Mouse (Mus musculus): ENCODE data around the gene Abhd4. TPM values are rescaled to one million over a fixed set of nuclear protein-coding genes. Genes with fewer than 3 reads are reported as not detected.

Gene Abhd4
- polyA plus RNA-seq, 1 experiment, result 57.3 TPM

DNA sequence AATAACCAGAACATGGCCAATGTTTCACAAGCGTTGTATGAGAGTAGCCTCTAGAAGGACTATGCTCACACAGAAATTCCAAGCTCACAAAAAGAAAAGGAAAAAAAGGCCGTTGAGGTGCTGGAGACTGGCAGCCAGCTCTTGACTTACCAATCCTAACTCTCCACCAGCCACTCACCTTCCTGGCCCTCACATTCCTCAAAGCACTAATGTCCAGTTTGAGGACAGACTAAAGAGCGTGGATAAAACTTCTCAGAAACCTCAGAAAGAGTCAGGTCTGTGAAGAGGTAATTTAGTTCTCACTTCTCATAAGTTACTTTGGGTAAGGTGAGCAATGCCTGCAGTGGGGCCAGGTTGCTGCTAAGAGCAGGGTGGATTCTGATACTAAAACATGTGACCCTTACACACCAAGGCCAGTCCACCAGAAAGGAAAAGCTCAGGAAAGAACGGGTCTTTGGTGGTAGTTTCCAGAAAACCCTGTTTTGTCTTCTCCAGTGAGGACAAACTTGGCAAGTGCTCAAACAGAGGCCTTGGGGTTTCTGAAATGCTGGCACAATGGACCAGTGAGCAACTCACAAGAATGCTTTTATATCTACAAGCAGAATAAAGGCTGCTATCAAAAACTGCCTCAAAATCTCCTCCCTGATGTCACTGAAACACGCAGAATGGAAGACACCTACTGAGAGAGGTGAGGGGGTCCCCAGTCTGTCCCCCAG, 18.0 kb upstream of the Abhd4 start:
- DNase-seq (ENCODE audit: extremely low spot score in 1 of 2, low spot score in 1 of 2), result no peak

DNA sequence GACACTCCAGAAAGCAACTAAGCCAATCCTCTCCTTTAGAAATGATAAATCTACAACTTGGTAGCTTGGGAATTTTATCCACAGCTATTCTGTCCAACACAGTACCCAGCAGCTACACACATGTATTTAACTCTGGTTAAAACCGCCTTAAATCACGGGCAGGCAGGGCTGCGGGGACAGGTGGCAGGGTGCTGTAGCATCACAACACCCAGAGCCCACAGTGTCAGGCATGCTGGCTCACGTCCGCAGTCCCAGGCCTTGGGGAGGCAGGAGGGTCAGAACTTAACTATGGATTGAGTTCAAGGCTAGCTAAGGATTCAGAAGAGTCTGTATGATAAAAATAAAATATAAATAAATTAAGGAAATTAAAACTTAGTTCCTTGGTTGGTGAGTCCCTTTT, 17.1 kb upstream of the Abhd4 start:
- no peak for DNase-seq (ENCODE audit: extremely low spot score in 1 of 2, low spot score in 1 of 2)

- DNase-seq (ENCODE audit: extremely low spot score in 1 of 2, low spot score in 1 of 2), result peak; percentile 56 to 94
Measured at GRCm38 (mm10) chr14:54239002-54239736, 14.8 kb upstream of the Abhd4 start.

DNA sequence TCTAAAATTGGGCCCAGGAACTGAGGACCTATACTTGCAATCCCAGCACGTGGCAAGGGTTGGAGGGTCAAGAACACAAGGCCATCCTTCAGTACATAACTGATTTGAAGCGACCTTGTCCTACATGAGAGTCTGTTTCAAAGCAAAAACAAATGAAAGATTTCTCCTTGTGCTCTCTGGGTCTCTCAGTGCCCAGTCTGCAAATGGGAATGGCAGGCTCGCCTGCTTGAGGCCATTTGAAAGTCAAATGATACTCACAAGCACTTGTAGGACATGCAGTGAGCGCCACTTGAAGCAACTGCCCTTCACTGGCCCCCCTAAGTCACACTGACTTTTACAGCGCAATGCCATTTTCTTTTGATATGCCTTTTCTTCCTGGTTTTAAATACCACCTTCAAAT, 13.4 kb upstream of the Abhd4 start:
- no peak for DNase-seq (ENCODE audit: extremely low spot score in 1 of 2, low spot score in 1 of 2)

GRCm38 (mm10) chr14:54244183-54244582, 9.8 kb upstream of the Abhd4 start:
- no peak for DNase-seq (ENCODE audit: extremely low spot score in 1 of 2, low spot score in 1 of 2)

- no peak for DNase-seq (ENCODE audit: extremely low spot score in 1 of 2, low spot score in 1 of 2)
Measured at GRCm38 (mm10) chr14:54246232-54246631, 7.8 kb upstream of the Abhd4 start.

DNA sequence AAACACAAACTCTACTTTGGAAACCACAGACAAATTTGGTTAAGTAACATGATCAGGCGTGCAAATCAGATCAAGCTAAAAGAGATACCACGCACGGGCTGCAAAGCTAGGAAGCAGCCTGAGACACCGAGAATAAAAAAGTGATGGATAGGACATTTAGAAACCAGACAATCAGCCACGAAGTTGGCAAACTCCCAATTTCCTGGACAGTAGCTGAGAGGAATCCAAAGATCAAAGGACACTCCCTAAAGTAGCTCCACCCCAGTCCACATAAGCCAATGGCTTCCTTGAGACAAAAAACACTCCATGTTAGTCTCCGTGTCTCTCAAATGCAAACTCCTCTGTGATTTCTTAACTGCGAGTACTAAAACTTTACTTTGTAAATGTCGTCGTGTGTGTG, 4.7 kb upstream of the Abhd4 start:
- no peak for DNase-seq (ENCODE audit: extremely low spot score in 1 of 2, low spot score in 1 of 2)

DNA sequence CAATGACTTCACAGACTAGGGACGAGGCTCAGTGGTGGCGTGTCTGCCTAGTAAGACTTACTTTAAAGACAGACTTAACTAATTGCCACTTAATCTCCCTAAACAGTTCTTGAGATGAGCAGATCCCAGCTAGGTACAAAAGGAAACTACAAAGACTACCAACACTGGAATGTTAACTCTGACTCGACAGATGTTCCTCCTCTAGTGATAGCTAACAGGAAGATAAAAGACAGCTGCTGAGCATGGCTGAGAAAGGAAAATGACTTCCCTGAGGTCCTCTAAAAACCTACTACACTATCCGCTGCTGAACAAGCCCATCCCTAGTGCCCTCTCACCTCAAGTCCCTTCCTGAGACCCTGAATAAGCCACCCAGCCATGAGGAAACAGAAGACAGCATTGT, 3.9 kb upstream of the Abhd4 start:
- no peak for DNase-seq (ENCODE audit: extremely low spot score in 1 of 2, low spot score in 1 of 2)

DNA sequence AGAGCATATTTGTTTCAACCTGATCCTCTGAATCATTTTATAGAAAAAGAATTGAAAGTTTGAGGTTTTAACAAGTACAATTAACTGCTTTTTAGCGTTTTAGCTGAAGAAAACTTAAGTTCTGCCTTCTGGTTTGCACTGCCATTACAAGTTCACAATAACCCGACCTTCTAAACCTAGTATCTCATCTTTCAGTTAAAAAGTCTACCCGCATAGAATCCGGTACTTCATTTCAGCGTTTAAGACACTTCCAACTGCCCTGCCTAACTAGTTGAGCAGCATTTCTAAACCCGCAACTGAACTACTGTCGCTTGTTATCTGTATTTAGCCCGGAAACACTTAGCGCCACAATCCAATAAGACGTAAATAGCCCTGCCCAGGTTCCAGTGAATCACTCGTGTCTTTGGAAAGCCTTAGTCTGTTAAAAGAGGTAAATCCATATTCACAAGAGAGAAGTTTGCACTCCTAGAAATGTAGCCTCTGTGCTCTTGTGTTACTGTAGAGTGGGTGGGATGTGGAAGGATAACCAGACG, 748 bp downstream of the Abhd4 start:
- DNase-seq (ENCODE audit: extremely low spot score in 1 of 2, low spot score in 1 of 2), result no peak

DNA sequence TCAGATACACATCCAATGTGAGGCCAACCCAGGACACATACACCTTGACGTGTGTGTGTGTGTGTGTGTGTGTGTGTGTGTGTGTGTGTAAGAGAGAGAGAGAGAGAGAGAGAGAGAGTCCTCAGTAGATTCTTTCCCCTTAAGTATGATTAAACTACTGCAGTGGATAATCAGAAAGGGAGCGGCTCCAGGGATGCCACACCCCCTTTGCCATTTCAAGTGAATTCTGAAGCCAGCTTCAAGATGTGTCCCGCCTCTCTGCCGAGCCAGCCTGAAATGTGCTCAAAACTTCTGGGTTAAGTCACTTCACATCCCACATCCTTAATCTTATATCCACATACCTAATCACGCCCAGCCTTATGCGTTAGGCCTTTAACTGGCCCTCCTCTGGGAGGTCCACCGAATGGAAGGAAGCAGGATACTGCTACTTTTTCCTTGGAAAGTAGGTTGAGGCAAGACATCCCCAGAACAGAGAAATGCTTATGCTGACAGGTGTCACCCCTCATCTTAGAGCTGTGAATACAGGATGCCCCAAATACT, 4.2 kb downstream of the Abhd4 start:
- no peak for DNase-seq (ENCODE audit: extremely low spot score in 1 of 2, low spot score in 1 of 2)

- DNase-seq (ENCODE audit: extremely low spot score in 1 of 2, low spot score in 1 of 2), result peak; percentile 50 to 84
Measured at GRCm38 (mm10) chr14:54259003-54259721, 5.2 kb downstream of the Abhd4 start.

- DNase-seq (ENCODE audit: extremely low spot score in 1 of 2, low spot score in 1 of 2), result no peak
Measured at GRCm38 (mm10) chr14:54259722-54260085, 5.7 kb downstream of the Abhd4 start.

DNA sequence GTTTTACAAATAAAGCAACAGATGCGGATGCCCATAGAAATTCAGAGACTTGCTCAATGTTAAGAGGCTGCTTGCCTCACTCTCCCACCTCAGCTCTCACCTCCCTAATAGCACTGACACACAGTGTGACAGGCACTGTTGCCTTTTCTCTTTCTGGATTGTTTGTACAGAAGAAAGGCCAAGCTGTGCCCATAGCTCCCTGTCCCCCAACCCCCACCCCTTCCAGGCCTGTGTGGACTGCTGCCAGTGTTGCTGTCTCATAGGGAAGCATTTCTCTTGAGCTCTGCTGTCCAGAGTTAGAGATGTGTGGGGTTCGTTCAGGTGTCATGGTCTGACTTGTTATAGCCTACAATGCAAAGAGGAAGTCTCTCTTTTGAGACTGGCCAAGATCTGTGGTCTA, 6.2 kb downstream of the Abhd4 start:
- DNase-seq (ENCODE audit: extremely low spot score in 1 of 2, low spot score in 1 of 2), result no peak

DNA sequence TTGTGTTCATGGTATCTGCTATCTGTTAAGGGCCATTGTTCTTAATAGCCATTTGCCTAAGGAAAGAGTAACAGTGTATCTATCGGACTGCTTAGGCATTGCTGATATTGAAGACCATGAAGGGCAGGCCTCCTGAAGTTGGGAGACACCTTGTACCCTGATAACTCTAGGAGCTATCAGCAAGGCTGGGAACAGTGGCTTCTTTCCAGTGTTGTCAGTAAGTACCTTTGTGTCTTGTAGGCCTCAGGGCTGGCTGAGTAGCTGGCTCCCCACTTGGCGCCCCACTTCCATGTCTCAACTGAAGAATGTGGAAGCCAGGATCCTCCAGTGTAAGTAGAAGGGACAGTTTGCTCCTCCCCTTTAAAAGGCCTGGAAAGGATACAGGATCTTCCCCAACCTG, 7.4 kb downstream of the Abhd4 start:
- no peak for DNase-seq (ENCODE audit: extremely low spot score in 1 of 2, low spot score in 1 of 2)

GRCm38 (mm10) chr14:54262622-54263021, 8.6 kb downstream of the Abhd4 start:
- DNase-seq (ENCODE audit: extremely low spot score in 1 of 2, low spot score in 1 of 2), result no peak

- DNase-seq (ENCODE audit: extremely low spot score in 1 of 2, low spot score in 1 of 2), result no peak
Measured at GRCm38 (mm10) chr14:54263099-54263498, 9.1 kb downstream of the Abhd4 start.

DNA sequence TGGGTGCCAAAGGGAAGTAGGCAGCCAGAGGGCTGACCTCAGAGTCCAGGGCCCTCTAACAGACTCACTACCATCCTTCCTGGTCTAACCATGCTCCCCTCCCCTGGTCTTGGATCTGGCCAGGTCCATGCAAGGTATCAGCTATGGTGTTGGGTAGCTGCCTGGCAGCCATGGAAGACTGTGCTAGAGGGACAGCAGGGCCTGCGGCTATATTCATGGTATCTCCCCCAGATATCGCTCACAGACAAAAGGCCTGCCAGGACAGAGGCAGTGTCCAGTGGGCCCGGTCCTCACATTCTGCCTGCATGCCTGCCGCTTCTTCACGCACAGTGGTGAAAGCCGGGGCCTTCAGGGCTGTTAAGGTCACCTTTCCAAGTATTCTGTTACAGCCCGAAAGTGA, 10.2 kb downstream of the Abhd4 start:
- no peak for DNase-seq (ENCODE audit: extremely low spot score in 1 of 2, low spot score in 1 of 2)

DNA sequence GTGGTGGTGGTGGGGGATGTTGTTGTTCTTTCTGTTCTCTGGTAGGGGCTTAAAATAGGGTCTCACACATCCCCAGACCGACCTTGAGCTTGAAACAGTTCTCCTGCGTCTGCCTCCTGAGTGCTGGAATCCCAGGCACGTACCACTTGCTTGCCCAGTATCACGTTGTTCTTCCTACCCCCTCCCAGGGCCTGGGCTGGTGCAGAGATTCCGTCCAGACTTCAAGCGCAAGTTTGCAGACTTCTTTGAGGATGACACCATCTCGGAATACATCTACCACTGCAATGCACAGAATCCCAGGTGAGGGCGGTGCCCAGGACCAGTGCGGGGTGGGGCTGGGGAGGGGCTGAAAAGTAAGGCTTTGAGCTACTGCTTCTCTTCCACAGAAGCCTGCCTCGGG, 11.1 kb downstream of the Abhd4 start:
- DNase-seq (ENCODE audit: extremely low spot score in 1 of 2, low spot score in 1 of 2), result no peak

- DNase-seq (ENCODE audit: extremely low spot score in 1 of 2, low spot score in 1 of 2), result no peak
Measured at GRCm38 (mm10) chr14:54265951-54266350, 12.0 kb downstream of the Abhd4 start.

GRCm38 (mm10) chr14:54267966-54268365, 14.0 kb downstream of the Abhd4 start:
- DNase-seq (ENCODE audit: extremely low spot score in 1 of 2, low spot score in 1 of 2), result no peak

DNA sequence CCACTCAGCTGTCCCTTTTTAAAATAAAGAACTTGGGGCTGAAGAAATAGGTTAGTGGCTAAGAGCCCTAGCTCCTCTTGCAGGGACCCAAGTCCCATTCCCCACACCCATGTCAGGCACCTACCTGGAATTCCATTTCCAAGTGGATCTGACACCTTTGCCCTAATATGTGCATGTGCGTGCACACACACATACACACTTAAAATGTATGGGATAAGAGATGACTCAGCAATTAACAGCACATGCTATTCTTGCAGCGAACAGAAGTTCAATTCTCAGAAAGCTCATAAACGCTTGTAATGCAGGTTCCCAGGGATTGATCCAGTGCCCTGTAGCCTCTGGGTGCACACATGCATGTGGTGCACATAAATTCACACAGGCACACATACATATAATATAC, 15.6 kb downstream of the Abhd4 start:
- no peak for DNase-seq (ENCODE audit: extremely low spot score in 1 of 2, low spot score in 1 of 2)
